Mouse (Mus musculus) monocyte, adult 5-6 weeks (primary cell): Measurements from ENCODE around the gene Ntm. TPM values are rescaled to one million over a fixed set of nuclear protein-coding genes. Genes with fewer than 3 reads are reported as not detected.

ENCODE experiments used
- ATAC-seq: fragments of 153-309, 156-312 bp; replicated peaks from 2 replicates; pipeline ENCODE4 v1.8.0; 2017; ENCODE audit warnings: mild to moderate bottlenecking; ENCODE audit not compliant: low TSS enrichment, insufficient number of reproducible peaks, severe bottlenecking, poor library complexity, low FRiP score
- total RNA-seq: library from RNA; stranded (forward); fragments of 200-1000, 200-491, 200-594 nt; gene quantifications from 3 replicates; pipeline ENCODE4 v1.2.3, GENCODE M21; 2017

Gene Ntm
- total RNA-seq, 1 experiment from 2014 or later: not detected

DNA sequence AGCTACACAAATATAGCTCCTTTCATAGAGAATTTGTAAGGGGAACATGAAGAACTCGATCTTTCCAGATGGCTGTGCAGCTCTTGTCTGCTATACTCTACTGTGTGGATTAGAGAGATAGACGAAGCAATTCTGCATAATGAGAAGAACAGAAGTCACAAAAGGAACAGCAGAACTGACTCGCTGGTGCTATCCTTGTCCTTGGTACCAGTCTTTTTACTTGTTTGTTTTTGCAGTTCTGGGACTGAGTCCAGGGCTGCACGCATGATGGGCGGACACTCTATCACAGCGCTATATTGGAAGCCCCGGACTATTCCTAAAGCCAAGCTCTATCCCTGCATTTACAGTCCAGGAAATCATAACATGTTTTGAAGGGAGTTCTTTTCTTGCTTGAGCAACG is 637.8 kb downstream of the Ntm start:
- ATAC-seq: no peak

DNA sequence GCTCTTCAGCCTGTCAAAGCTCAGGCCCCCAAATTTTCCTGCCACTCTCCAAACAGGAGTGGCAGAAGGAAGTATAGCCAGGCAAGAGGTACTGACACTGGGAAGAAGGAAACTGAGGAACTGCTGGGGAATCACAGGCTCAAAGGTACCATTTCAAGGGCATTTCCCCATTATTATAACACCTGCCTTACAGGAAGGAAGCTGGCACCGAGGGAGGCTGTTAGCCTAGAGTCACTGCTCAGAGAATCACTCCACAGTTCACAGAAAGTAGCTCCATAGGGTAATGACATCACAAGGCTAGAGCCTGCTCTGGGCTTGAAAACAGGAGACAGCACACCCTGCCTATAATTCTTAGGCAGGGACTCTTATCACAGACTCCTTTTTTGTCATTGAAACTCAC is 643.7 kb downstream of the Ntm start:
- ATAC-seq: no peak

DNA sequence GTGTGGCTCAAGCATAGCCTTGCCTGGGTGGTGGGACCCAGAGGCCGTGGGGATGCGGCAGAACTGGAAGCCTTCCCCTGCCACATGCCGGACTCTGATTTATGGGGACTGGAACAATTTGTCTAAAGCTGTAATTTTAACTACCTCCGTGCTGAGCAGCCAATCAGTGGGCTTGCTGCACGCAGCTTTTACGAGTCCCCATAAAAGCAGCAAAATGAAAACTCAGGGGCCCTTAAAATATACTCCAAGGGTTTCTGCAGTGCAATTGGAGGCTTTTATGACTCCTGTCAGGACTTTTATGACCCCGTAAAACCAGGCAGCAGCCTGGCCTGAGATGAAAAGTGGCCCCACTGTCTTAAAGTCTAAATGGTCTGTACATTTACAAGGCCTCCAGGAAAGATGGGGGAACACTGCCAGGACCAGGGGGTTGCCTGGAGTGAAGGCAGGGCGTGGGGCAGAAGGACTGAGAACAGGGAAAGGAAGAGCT is 644.2 kb downstream of the Ntm start:
- ATAC-seq: no peak

DNA sequence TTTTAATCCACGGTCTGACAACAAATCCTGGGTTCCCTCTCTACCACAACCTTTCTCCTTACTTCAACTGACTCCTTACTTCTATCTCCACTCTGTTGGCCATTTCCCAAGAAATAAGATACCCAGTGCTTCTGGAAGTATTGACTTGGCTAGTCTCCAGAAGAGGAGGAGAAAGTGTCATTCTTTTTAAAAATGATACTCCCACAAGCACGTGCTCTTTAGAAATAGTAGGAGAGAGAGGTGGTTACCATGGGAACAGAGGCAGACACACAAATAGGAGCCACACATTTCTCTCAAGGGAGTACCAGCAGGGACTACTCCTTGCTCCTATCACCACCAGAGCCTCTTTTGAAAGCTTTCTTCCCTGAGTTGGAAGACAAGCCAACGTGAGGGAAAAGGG is 645.3 kb downstream of the Ntm start:
- no peak for ATAC-seq

DNA sequence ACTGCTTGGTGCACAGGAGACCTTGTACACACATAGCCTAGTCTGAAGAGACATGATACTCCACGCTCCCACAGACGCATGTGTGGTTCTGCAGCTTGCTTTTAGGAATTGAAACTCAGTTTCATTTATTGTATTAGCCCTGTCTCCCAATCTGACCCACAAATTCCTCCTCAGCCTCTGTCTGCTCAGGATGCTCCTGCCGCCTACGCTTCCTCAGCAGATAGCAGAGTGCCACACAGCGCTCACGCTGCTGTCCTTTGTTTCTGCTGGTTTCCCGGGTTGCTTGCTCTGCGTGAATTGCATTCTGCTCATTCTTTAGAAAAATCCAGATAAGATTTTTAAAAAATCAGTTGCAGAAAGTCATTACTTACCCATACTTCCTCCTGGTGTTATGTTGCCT is 647.1 kb downstream of the Ntm start:
- ATAC-seq: no peak

DNA sequence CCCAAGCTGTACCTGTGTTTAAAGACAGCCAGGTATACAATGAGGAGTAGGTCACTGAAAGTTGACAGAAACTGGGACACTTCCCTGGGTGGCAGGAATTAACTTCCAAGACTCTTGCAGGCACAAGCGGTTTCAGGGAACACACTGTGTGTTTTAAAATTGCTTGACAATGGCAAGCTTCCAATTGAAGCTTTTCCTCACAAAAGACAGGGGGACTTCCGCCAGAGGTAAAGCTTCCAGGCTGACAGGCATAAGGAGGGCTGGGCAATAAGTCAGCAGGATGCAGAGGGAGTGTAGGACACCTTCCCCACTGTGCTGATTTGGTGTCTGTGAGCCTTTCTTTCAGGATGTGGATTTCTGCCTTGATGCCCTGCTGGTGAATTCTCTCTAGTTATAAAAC is 656.0 kb downstream of the Ntm start:
- ATAC-seq: no peak

DNA sequence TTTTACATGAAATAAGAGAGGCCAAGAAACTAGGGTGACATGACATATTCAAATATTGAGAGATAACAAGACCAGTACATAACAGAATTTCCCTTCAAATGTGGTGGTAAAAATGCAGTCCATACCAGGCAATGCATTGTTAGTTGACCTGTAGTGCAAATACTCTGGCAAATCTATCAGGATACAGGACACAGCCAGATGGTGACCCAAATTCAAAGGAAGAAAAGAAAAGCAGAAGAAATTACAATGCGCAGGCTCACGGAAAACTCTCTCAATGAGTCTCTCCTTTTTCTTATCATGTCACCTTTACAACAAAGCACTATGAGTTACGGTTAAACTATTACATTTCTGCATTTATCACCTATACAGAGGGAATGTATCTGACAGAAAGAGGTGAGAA is 664.6 kb downstream of the Ntm start:
- no peak for ATAC-seq

DNA sequence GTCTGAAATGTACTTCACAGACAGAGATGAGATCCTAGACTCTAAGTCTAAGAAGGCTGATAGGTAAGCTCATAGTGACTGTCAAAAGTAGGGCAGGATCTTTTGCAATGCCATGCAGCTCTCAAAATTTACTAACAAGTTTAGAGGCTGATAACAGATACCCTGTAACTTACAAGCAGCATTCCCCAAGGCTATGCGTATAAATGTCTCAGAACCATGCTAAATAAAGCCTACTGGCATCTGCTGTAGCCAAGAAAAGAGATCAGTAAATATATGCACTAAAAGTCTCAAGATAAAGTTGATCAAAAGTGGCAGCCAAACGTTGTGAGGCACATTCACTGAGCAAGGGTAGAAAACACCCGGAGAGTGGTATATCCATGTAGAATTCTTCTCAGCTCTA is 666.2 kb downstream of the Ntm start:
- ATAC-seq: no peak

DNA sequence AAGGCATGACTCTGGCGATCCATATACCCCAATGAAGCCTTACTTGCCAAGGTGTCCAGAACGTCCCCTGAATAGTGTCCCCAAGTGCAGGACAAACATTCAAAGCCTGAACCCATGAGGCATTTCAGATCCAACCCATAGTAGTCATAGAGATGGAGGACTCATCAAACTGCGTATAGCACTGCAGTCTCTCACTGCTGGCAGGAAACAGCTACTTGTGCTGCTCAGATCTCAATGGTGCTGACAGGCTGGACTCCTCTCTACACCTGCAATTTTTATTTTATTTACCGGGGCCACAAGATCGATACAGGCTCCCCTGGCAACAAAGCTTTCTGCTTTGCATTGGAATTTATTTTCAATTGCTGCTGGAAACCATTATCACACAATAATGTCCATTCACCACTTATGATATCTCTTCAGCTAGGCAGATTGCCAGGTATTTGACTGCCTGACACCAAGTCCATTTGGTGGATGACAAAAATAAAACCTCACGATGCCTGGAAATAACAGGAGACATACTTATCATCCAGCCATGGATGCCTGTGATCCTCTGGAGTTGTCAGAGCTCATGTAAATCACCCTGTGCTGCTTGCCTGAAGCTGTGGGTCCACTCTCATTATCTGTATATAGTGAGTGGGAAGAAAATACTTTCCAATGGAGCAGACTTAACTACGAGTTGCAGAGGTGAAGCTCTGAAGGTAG is 674.8 kb downstream of the Ntm start:
- no peak for ATAC-seq

DNA sequence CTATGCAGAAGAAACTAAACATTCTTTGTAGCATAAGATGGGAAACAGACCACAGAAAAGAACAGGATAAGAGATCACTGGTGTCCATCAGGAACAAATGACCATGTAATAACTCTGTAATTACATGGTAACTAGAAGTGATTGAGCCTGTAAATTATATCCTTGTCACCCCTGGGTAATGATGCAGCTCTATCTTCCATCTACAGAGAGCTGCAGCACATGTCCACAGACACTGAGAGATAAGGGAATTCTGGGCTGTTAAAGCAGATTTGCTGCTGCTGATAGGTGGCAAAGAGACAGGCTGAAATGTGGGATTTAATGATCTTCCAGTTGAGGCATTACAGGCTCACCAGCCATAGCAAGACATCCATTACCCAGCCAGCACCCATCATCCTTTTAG is 677.8 kb downstream of the Ntm start:
- ATAC-seq: no peak

DNA sequence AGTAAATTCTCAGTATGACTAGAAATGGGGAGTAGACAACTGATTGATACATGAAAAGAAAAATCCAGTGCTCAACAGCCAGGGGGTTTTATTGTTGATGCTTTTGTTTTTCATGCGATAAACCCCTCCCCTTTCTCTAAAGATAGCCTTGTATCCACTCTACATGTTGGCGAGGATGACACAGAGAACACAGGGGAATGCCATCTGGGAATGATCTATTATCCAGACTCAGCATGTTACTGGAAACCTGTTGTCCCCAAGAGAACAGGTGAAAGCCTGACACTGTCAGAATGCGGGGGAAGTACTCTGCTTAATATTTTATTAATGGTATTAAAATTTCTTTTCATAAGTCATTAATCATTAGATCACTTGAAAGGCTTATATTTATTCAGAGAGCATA is 690.1 kb downstream of the Ntm start:
- ATAC-seq: no peak

DNA sequence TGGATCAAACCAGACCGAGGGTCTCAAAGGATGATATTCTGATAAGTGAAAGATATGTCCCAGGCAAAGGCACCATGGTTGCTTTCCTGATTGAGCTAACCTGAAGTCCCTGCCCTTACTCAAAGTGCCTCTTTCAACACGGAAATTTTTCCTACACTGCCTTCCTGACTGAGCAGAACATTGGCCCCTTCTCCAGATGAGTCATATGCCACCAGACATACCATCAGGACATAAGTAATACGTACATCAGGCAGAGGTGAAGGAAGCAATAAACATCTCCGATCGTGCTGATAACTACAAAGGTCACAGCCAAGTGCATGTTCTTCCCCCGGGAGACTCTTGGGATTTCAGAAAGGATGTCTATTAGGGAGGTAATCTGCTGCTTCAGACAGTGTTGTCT is 693.0 kb downstream of the Ntm start:
- no peak for ATAC-seq

DNA sequence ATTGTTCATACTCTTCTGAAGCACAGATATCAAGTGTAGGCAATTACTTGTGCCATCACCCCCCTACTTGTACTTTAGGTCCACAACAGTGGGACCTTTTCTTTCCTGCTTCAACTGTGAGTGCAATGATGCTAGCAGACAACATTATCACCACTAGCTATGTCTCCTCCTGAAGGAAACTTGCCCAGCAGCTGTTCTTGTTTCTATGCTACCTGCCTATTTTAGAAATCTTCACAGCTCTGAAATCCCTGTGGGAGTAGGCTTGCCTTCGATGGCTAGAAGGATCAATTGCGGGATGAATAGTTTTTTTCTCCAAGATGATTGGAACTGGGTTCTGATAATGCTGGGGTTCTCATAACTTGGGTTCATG is 693.7 kb downstream of the Ntm start:
- ATAC-seq: no peak

DNA sequence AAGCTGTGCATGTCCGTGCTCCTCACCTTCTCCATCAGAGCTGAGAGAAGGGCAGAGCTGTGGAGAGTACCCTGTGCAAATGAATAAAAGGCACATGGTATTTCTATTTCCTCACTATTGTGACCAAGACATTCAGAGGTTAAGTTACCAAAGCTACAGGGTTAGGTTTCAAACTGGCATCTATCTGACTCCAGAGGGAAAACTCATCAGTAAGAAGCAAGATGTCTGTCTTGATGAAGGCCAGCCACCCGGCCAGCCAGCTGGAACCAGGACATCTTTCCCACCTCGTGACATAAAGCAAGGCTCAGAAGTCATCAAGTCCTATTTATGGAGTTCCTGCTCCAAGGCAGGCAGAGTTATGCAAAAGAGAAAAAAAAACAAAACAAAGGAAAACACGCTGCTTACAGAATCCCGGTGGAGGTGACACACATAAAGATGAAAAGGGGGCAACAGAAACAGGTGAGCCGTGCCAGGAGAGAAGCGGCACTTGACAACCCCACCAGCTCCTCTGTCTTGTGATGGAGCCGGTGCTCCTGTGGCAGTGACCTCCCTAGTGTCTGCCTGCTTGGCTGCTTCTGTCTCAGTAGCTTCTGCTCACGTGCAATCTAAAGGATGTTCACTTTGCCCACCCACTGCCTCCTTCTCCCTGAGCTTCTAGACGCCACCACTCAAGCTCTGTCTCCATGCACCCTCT is 694.2 kb downstream of the Ntm start:
- ATAC-seq: no peak

DNA sequence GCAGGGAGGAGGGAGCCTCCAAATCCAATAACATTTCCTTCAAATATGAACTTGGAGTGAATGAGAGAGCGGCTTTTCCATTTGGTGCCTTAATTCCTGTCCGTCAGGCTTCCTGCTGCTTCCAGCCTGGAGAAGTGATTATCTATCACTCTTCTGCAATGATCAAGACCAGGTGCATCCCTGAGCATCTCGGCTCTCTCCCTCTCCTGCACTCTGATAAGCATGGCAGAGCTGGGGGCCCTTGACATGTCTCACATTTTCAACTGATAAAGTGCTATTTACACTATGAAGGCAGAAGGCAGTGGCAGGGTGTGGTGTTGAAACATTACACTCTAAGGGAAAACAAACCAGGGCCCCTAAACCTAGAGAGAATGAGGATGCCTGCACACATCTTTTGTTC is 695.3 kb downstream of the Ntm start:
- no peak for ATAC-seq

DNA sequence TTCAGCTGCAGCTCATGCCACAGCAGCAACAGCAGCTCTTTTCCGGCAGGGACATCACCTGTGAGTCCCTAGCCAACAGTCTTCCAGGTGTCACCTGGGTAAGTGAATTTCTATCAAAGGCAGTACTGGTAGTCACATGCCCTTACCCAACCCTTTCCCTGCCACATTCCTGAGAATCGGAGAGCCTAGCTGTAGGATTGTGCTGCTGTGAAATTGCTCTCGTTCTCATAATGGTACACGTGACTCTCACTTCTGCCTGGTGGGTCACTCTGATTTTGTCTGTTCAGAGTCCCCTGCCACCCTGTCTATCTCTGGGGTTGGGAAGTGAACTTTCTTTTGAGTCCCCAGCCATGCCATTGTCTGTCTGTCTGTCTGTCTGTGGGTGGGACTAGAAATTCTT is 697.8 kb downstream of the Ntm start:
- no peak for ATAC-seq

DNA sequence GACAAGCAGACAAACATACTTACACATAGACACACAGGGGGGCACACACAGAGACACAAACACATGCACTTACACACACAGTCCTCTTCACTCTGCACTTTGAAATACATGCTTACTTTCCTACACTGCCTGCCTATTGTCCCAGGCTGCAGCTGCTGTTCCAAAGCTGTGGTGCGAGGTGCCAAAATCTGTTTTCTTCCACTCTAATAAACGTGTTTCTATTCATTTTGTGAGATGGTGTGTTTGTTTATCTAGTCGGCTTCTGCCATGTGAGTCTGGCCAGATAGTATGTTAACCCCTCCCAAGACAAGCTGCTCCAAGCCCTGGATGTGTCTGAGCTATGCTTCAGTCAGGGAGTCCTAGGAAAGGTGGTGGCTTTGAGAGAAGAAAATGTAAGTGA is 700.1 kb downstream of the Ntm start:
- no peak for ATAC-seq

DNA sequence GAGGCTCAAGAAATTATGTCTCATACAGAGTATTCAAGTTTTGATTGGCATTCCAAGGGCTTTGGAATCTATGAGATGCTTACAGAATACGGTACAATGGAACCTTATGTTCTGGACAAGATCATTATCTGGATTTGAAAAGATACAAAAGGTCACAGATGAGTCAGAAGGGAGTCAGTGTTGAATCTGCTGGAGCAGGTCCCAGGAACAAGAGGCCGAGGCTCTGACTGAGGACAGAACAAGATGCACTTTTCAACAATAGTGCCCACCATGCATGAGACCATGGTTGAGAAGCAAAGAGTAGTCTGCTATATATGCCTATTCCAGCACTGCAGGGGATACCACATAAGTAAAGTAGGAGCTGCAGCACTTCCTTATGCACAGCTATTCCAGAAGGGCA is 710.1 kb downstream of the Ntm start:
- ATAC-seq: no peak

DNA sequence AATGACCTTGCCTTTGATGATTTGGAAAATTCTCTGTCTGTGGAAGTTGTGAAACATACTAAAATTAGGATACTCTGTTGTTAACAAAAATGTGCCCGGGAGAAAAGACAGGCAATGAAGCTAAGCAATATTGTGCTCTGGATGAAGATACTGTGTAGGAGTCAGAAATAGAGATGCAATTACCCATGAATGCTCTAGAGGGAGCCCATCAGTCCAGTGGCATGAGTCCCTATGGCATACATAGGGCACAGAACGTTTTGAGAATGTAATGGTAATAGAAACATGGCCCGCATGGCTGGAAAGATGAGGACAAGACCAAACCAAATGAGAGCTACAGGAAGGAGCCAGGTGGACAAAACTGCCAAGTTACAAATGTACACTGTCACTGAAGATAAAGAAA is 712.1 kb downstream of the Ntm start:
- ATAC-seq: no peak

DNA sequence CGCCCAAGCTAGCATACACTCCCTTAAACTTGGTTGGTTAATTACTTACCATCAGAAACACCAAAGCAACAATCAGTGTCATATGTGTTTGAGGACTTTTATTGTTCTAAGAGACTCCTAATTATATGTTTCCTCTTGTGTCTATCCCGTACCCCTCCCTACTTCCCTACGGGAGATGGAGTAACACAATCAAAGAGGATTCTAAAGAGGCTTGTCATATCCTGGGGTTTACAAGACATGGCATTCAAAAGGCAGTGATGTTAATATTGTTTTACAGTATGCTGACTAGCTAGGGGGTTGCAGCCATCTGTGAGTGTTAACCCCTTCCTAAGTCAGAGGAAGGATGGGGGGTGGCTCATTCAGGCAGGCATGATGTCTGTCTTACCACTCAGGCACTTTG is 715.1 kb downstream of the Ntm start:
- ATAC-seq: no peak

DNA sequence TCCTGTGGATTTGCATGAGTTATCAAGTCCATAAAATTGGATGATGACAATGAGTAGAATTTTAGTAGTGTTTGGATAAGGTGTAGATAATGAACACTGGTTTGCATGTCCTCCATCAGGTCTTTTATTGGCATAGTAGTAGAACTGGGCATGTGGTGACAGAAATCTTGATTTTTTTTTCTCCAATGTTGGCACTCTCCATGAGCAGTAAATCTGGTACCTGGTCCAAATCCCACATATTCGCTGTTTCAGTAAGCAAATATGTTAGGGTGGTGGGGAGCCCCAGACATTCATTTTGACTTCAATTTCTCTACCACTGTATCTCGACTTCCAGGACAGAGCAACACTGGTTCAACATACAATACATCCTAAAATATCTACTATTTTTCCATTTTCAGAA is 718.9 kb downstream of the Ntm start:
- no peak for ATAC-seq
